Mouse (Mus musculus): ENCODE data around the gene Crygn. TPM values are rescaled to one million over a fixed set of nuclear protein-coding genes. Genes with fewer than 3 reads are reported as not detected.
"Not testable (repeated sequence)": the region's sequence is repeated elsewhere in the genome, so short reads cannot be mapped to it uniquely, and the experiment has no call there.

Gene Crygn
- polyA plus RNA-seq, 1 experiment = 0.34 TPM

GRCm38 (mm10) chr5:24782957-24783356 is 25.1 kb upstream of the Crygn start:
- no peak overlapping the region for H3K4me3 ChIP-seq (replicated peaks; ENCODE audit: insufficient read depth, low read depth, low read length)
- TF ChIP-seq CTCF (IDR thresholded peaks at IDR 0.05; ENCODE audit: borderline replicate concordance, insufficient read depth, low read depth, low read length) (no peak), POLR2A (IDR thresholded peaks at IDR 0.05; ENCODE audit: borderline replicate concordance, insufficient read depth, low read length) (no peak)
- DNase-seq = no peak
- no peaks in the 10 kb centered on the region for H3K27me3 ChIP-seq (ENCODE audit: control insufficient read depth, insufficient read depth, low read length)
- no peaks in the 10 kb centered on the region for H3K4me1 ChIP-seq (ENCODE audit: control insufficient read depth, insufficient read depth, low read length)
- WGBS = 84% methylated on average over 4 of the region's 4 CpGs
- no peak overlapping the region for H3K27ac ChIP-seq (ENCODE audit: insufficient read depth, low read length)

- no peak for TF ChIP-seq POLR2A (IDR thresholded peaks at IDR 0.05; ENCODE audit: borderline replicate concordance, insufficient read depth, low read length)
- no peak for TF ChIP-seq CTCF (IDR thresholded peaks at IDR 0.05; ENCODE audit: borderline replicate concordance, insufficient read depth, low read depth, low read length)
- WGBS = 27% methylated on average over 5 of the region's 5 CpGs
- no peaks in the 10 kb centered on the region for H3K4me1 ChIP-seq (ENCODE audit: control insufficient read depth, insufficient read depth, low read length)
- no peak overlapping the region for H3K27ac ChIP-seq (ENCODE audit: insufficient read depth, low read length)
- H3K27me3 ChIP-seq (ENCODE audit: control insufficient read depth, insufficient read depth, low read length) = no peaks in the 10 kb centered on the region
- no peak overlapping the region for H3K4me3 ChIP-seq (replicated peaks; ENCODE audit: insufficient read depth, low read depth, low read length)
- no peak for DNase-seq
Measured at GRCm38 (mm10) chr5:24781048-24781447, 23.2 kb upstream of the Crygn start.

GRCm38 (mm10) chr5:24779881-24780512 is 22.2 kb upstream of the Crygn start:
- H3K4me1 ChIP-seq (ENCODE audit: control insufficient read depth, insufficient read depth, low read length) = no peaks in the 10 kb centered on the region
- no peaks in the 10 kb centered on the region for H3K27me3 ChIP-seq (ENCODE audit: control insufficient read depth, insufficient read depth, low read length)
- H3K27ac ChIP-seq (ENCODE audit: insufficient read depth, low read length) = no peak overlapping the region
- TF ChIP-seq POLR2A (IDR thresholded peaks at IDR 0.05; ENCODE audit: borderline replicate concordance, insufficient read depth, low read length) (no peak), CTCF (IDR thresholded peaks at IDR 0.05; ENCODE audit: borderline replicate concordance, insufficient read depth, low read depth, low read length) (peak; percentile 69)
- WGBS = 25% methylated on average over 15 of the region's 15 CpGs
- peak; percentile 54 for DNase-seq
- H3K4me3 ChIP-seq (replicated peaks; ENCODE audit: insufficient read depth, low read depth, low read length) = peak overlapping the region; percentile 8

GRCm38 (mm10) chr5:24779321-24779720 is 21.5 kb upstream of the Crygn start:
- no peak for TF ChIP-seq CTCF (IDR thresholded peaks at IDR 0.05; ENCODE audit: borderline replicate concordance, insufficient read depth, low read depth, low read length)
- TF ChIP-seq POLR2A (IDR thresholded peaks at IDR 0.05; ENCODE audit: borderline replicate concordance, insufficient read depth, low read length) = no peak
- Histone ChIP-seq H3K27me3 (ENCODE audit: control insufficient read depth, insufficient read depth, low read length) (no peaks in the 10 kb centered on the region), H3K27ac (ENCODE audit: insufficient read depth, low read length) (no peak overlapping the region), H3K4me1 (ENCODE audit: control insufficient read depth, insufficient read depth, low read length) (no peaks in the 10 kb centered on the region), H3K4me3 (replicated peaks; ENCODE audit: insufficient read depth, low read depth, low read length) (no peak overlapping the region)
- DNase-seq = no peak

- TF ChIP-seq CTCF (IDR thresholded peaks at IDR 0.05; ENCODE audit: borderline replicate concordance, insufficient read depth, low read depth, low read length) (no peak), POLR2A (IDR thresholded peaks at IDR 0.05; ENCODE audit: borderline replicate concordance, insufficient read depth, low read length) (no peak)
- no peak overlapping the region for H3K27ac ChIP-seq (ENCODE audit: insufficient read depth, low read length)
- no peaks in the 10 kb centered on the region for H3K4me1 ChIP-seq (ENCODE audit: control insufficient read depth, insufficient read depth, low read length)
- no peaks in the 10 kb centered on the region for H3K27me3 ChIP-seq (ENCODE audit: control insufficient read depth, insufficient read depth, low read length)
- 33% methylated on average over 13 of the region's 13 CpGs for WGBS
- DNase-seq = no peak
- no peak overlapping the region for H3K4me3 ChIP-seq (replicated peaks; ENCODE audit: insufficient read depth, low read depth, low read length)
Measured at GRCm38 (mm10) chr5:24778843-24779140, 21.0 kb upstream of the Crygn start.

- Histone ChIP-seq H3K27ac (ENCODE audit: insufficient read depth, low read length) (no peak overlapping the region), H3K27me3 (ENCODE audit: control insufficient read depth, insufficient read depth, low read length) (no peaks in the 10 kb centered on the region), H3K4me1 (ENCODE audit: control insufficient read depth, insufficient read depth, low read length) (no peaks in the 10 kb centered on the region), H3K4me3 (replicated peaks; ENCODE audit: insufficient read depth, low read depth, low read length) (no peak overlapping the region)
- DNase-seq = no peak
- WGBS = 13% methylated on average over 17 of the region's 17 CpGs
- no peak for TF ChIP-seq POLR2A (IDR thresholded peaks at IDR 0.05; ENCODE audit: borderline replicate concordance, insufficient read depth, low read length)
- no peak for TF ChIP-seq CTCF (IDR thresholded peaks at IDR 0.05; ENCODE audit: borderline replicate concordance, insufficient read depth, low read depth, low read length)
Measured at GRCm38 (mm10) chr5:24778082-24778842, 20.5 kb upstream of the Crygn start.

- Histone ChIP-seq H3K27ac (ENCODE audit: insufficient read depth, low read length) (no peak overlapping the region), H3K4me3 (replicated peaks; ENCODE audit: insufficient read depth, low read depth, low read length) (no peak overlapping the region), H3K4me1 (ENCODE audit: control insufficient read depth, insufficient read depth, low read length) (no peaks in the 10 kb centered on the region), H3K27me3 (ENCODE audit: control insufficient read depth, insufficient read depth, low read length) (no peaks in the 10 kb centered on the region)
- WGBS = 81% methylated on average over 4 of the region's 4 CpGs
- DNase-seq = no peak
- TF ChIP-seq POLR2A (IDR thresholded peaks at IDR 0.05; ENCODE audit: borderline replicate concordance, insufficient read depth, low read length) = no peak
- TF ChIP-seq CTCF (IDR thresholded peaks at IDR 0.05; ENCODE audit: borderline replicate concordance, insufficient read depth, low read depth, low read length) = no peak
Measured at GRCm38 (mm10) chr5:24776681-24777080, 18.9 kb upstream of the Crygn start.

GRCm38 (mm10) chr5:24774549-24774948 is 16.7 kb upstream of the Crygn start:
- not testable (repeated sequence) for DNase-seq; H3K27ac ChIP-seq (ENCODE audit: insufficient read depth, low read length); H3K4me3 ChIP-seq (replicated peaks; ENCODE audit: insufficient read depth, low read depth, low read length); H3K27me3 ChIP-seq (ENCODE audit: control insufficient read depth, insufficient read depth, low read length); H3K4me1 ChIP-seq (ENCODE audit: control insufficient read depth, insufficient read depth, low read length)
- 14% methylated on average over 16 of the region's 16 CpGs for WGBS

All from cerebellum, adult 2 months (tissue).